8 mouse cellular contexts compared by ENCODE assay signal in the genomic region with DNA sequence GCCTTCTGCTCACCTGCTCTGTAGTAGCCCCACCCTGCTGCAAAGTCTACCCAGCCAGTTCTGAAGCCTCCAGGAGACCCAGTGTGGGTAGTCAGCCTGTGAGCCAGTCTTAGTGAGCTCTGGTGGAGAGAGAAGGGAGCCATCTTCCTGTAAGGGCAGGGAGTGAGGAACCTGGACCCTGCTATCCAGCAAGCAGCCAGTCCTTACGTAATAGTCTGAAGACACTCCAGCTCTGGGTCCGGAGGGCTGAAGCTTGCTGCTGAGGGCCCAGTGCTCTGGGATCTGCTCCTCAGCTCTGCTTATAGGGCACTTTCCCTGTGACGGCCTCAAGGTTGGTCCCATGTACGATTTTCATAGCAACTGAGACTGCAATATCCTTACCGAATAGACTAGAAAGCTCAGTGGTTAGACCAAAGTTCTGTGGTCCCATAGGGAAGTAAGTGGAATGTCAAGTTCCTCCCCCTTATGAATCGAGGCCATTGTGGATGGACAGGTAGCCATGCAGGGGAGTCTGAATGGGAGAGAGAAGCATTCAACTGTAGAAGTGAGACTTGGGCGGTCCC. TPM values are rescaled to one million over a fixed set of nuclear protein-coding genes. Genes with fewer than 3 reads are reported as not detected.
DNase-seq lines count a peak whose midpoint lies in the region; ATAC-seq and TF ChIP-seq lines count a peak whose summit lies in the region.

A gene (plus strand): TSS at position 513 of the 563 bp plus-strand sequence.

- peaks cover 40% of the 10 kb centered on the region for H3K4me1 ChIP-seq in midbrain, embryonic 12.5 days

- H3K27ac ChIP-seq in midbrain, embryonic 12.5 days (replicated peaks) = peak within 1 kb of the TSS; percentile 97

- POLR2A ChIA-PET in Patski (lab: Charles Lee) = interaction anchor here (0.8 to 1.2 kb wide), 2 partner anchors 14 to 57 kb away, joined by 3 read pairs; a partner anchor contains a TSS

- CTCF ChIA-PET in Patski (lab: Charles Lee) = no interaction called here

- in situ Hi-C loops in Patski (cut with MboI; ENCODE audit: low pct_unique_long_range_greater_than_20kb) = no loop called here

- intact Hi-C loops in heart, postnatal 14 days (cut with DNase I) = no loop called here

- peak within 1 kb of the TSS; percentile 85 for H3K9ac ChIP-seq in midbrain, embryonic 12.5 days (replicated peaks)

- peak within 1 kb of the TSS; percentile 78 for H3K4me2 ChIP-seq in midbrain, embryonic 12.5 days (replicated peaks)

- no peaks in the 10 kb centered on the region for H3K27me3 ChIP-seq in Patski
- peaks cover 30% of the 10 kb centered on the region for H3K27me3 ChIP-seq in midbrain, embryonic 12.5 days

- ATAC-seq in Patski = no peak
- no peak for ATAC-seq in midbrain, embryonic 12.5 days (ENCODE audit: low FRiP score, low read depth)
- no peak for ATAC-seq in monocyte, adult 5-6 weeks (replicated peaks; ENCODE audit: insufficient number of reproducible peaks, low FRiP score, low TSS enrichment, poor library complexity, severe bottlenecking)

- TF ChIP-seq CTCF in Patski (IDR thresholded peaks at IDR 0.05) = no peak

- no peaks in the 10 kb centered on the region for H3K36me3 ChIP-seq in midbrain, embryonic 12.5 days

- peak within 1 kb of the TSS; percentile 55 for H3K4me3 ChIP-seq in midbrain, embryonic 12.5 days

- no peaks in the 10 kb centered on the region for H3K9me3 ChIP-seq in midbrain, embryonic 12.5 days

- DNase-seq in heart, adult 11 months = peak; percentile 94
- no peak for DNase-seq in heart, postnatal 14 days
- DNase-seq in Patski (ENCODE audit: low read depth, low spot score) = no peak
- DNase-seq in gastrocnemius, postnatal 4 days (ENCODE audit: low spot score in 2 of 2) = no peak
- DNase-seq in kidney, postnatal 10 days = peak; percentile 31
- DNase-seq in spleen, postnatal 36 days (ENCODE audit: low spot score in 2 of 2) = no peak

- WGBS in midbrain, embryonic 12.5 days = 60% methylated on average over 7 of the region's 7 CpGs

RNA-seq across cellular contexts. Expression of the gene that starts here (rescaled TPM):
- total RNA-seq in heart, postnatal 14 days (2021) = 1 to 10 TPM; 6.9 to 8.0 TPM
- 16.3 TPM for polyA plus RNA-seq in Patski (2021)
- 10 to 100 TPM; 31.0 to 34.6 TPM for total RNA-seq in gastrocnemius, postnatal 4 days (2021)
- 31.9 and 39.5 TPM in 2 replicates for polyA plus RNA-seq in midbrain, embryonic 12.5 days (2016; fragmentation: Nextera tagmentation; extraction: Ambion mirVana)
- total RNA-seq in monocyte, adult 5-6 weeks (2017) = 0.96 to 2.7 TPM (median 1.0 TPM) in 3 replicates

Comparison
In these comparisons a context has a peak if more than half of its experiments do, and no peak if none do; other contexts are left out.
1. DNase-seq: peak in heart, adult 11 months (single experiment) and kidney, postnatal 10 days (single experiment); none in heart, postnatal 14 days (0 of 2), Patski (single experiment), gastrocnemius, postnatal 4 days (0 of 2) and spleen, postnatal 36 days (0 of 2).